Mouse (Mus musculus) thymus, postnatal 25 days (tissue): Measurements from ENCODE around the gene Bclaf1.

Experiments used
- DNase-seq: peaks from one replicate; pipeline ENCODE4 v3.0.0; 2022

The Bclaf1 gene

GRCm38 (mm10) chr10:20311918-20312735 is at the start of gene Bclaf1:
Gene Bclaf1 (plus strand): TSS chr10:20312469.
- peak; percentile 100 for DNase-seq

GRCm38 (mm10) chr10:20262896-20263295 is 49.4 kb upstream of the Bclaf1 start:
- DNase-seq: no peak

DNA sequence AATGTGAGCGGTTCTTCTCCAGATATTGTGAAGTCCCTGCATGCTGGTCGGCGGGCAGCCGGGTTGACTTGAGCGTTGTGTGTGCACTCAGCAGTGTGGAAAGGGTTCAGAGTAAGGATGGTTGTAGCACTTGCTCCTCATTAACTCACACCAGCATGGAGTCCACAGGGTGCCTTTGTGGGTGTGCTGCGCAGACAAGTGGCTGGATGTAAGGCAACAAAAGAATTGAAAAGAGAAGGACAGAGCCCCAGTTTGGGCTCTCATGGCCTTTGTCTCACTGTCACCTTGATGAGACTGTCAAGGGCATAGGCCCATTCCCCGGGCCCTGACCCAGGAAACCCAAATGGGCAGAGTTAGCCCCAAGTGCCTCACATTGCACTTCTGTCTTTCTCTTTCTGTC is 47.8 kb upstream of the Bclaf1 start:
- no peak for DNase-seq

DNA sequence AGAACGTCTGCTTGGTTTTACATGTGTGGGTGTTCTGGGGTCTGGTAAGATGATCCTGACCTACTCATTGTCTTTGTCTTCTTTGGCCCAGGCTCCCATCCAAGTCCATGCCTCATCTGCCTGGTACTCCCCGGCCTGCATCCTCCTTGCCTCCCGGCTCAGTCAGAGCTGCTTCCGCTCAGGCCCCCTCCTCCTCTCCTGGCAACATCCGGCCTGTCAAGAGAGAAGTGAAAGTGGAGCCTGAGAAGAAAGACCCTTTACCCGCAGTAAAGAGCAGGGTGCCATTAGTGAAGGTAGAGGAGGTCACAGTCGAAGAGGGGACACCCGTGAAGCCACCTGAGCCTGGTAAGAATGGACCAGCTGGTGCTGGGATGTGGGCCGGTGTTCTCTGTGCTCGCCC is 45.2 kb upstream of the Bclaf1 start:
- DNase-seq: peak; percentile 40

GRCm38 (mm10) chr10:20268945-20269344 is 43.3 kb upstream of the Bclaf1 start:
- no peak for DNase-seq

- no peak for DNase-seq
Observed at GRCm38 (mm10) chr10:20272380-20272779, 39.9 kb upstream of the Bclaf1 start.

GRCm38 (mm10) chr10:20273278-20273677 is 39.0 kb upstream of the Bclaf1 start:
- no peak for DNase-seq

DNA sequence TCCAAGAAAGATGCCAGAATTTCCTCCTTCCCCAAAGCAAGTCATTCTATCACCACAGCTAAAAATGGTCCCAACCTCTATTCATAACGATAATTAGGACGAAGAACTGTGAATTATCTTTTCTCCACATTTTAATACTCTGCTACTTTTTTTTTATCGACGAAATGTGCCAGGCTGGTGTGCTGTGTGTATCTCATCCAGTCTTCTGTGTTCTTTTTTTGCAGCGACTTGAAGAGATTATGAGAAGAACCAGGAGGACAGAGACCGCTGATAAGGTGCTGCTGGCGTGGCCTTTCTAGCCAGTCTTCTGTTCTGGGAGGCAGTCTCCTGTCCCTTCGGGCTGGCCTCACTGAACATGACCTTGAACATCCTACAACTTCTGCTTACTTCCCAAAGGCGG is 38.2 kb upstream of the Bclaf1 start:
- DNase-seq: no peak

GRCm38 (mm10) chr10:20281456-20281855 is 30.8 kb upstream of the Bclaf1 start:
- no peak for DNase-seq

- DNase-seq: no peak
Observed at GRCm38 (mm10) chr10:20285289-20285975, 26.8 kb upstream of the Bclaf1 start.

DNA sequence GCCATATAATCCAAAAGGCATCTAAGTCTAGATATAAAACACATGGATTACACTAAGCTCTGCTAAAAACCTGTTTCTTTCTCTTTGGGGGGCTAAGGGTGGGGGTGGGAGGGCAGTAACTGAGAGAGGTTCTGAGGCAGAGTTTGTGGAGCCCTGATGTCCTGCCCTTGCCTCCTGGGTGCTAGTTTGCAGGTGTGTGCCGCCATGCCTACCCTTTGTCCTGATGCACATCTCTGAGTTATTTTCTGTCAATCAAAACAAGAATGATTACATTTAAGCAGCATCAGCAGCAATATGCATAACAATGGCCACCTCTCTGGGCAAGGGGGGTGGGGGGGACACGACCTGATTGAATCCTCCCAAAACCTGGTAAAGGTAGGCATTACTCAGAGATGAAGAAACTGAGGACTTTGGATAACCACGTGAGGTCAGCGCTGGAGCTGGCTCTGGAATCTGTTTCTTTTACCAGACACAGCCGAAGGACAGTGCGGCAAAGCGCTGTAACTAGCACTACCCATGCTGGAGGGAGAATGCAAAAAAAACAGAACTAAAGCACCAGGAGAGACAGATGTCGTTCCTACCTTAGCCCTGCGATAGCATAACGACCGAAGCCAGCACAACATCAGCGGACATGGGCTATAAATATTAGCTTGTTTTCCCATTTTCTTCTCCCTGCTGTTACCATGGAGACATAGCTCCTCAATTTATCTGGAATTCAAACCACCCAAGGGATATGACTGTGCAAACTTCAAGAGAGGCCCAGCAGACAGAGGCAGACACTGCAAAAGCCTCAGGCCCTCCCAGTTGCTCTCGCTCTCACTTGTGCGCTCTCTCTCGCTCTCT is 26.1 kb upstream of the Bclaf1 start:
- no peak for DNase-seq

GRCm38 (mm10) chr10:20287369-20287768 is 24.9 kb upstream of the Bclaf1 start:
- DNase-seq: no peak

DNA sequence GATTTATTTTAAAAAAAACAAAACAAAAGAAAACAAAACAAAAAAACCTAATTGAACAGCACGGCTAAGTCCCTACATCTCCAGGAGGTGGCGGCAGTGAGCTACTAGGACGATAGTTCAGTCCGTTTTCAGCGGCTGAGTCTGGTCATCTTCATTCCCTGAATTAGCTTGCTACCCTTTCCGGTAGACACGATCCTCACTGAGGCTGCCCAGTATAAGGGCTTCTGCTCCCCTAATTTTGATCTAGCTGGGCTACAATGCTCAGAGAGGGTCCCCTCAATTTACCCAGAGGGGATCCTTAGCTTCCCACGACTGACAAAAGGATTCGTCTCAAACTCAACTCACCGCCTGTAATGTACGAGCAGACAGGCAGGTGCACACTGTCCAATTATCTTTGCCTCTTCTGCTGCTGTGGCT is 21.8 kb upstream of the Bclaf1 start:
- peak; percentile 77 for DNase-seq

- peak; percentile 65 for DNase-seq
Observed at GRCm38 (mm10) chr10:20295961-20296360, 16.3 kb upstream of the Bclaf1 start.

GRCm38 (mm10) chr10:20298152-20298920 is 13.9 kb upstream of the Bclaf1 start:
- DNase-seq: no peak

GRCm38 (mm10) chr10:20299114-20299513 is 13.2 kb upstream of the Bclaf1 start:
- no peak for DNase-seq

DNA sequence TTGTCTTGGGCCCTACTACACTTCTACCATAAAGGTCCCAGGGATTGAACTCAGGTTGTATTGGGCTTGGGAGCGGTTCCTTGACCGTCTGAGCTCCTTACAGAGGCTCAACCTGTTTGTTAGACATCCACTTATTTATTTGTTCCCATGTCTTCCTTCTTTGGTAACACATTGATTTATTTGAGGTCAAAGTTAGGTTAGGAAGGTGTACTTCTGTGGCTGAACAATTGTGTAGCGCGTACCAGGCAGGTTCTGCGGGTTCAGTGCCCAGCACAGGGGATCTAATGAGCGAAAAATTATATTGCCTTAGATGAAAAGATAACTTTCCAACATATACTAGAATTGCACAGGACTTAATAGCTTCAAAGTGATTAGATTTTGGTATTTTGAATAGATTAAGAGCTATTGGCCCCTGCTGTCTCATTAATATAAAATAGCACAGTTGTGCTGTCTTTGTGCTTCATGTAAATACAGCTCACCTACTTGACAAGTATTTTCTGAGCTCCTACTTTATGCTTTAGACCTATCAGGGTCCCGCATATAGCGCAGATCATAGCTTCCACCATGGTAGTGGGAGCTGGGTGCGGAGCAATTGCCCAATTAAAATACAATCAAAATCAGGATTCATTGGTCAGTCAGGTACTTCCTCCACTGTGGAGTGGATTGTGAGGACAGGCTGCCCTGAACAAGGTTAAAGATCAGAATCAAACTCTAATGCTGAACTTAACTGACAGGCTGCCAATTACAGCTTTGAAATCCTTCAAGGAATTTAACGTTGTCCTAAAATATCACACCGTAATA is 1.1 kb upstream of the Bclaf1 start:
- DNase-seq: no peak

- peak; percentile 91 for DNase-seq
Observed at GRCm38 (mm10) chr10:20312736-20313301, 550 bp downstream of the Bclaf1 start.

DNA sequence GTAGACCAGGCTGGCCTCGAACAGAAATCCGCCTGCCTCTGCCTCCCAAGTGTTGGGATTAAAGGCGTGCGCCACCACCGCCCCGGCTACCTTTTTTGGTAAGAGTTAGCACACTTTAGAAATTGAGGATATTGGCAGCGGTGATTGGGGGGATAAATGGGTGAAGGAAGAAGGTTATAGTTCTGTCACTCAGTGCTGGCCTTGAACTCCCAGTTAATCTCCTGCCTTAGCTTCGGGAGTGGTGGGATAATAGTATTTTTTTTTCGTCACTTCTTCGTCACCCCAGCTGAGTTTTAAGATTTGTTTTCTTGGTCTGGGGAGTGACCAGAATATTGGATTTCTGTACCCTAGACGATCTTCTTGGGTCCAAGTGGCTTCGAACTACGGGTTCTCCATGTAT is 1.2 kb downstream of the Bclaf1 start:
- DNase-seq: peak; percentile 11

DNA sequence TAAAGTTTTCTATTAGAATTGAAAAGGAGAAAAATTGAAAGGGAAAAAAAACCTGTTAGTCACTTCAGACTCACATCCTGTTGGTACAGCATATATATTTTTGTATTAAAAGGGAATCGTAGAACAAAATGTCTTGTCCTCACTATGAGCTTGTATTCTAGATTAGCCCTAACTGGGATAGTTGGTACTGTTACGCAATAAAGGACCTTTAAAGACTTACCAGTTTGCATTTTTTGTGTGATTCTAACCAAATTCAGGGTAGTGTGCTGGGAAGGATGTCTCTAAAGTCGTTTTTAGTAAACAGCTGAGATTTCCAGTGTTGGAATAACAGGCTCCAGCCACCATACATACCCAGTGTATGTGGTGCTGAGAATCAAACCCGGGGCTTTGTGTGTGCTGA is 1.7 kb downstream of the Bclaf1 start:
- no peak for DNase-seq

- DNase-seq: no peak
Observed at GRCm38 (mm10) chr10:20314797-20315196, 2.5 kb downstream of the Bclaf1 start.
